Mouse (Mus musculus) thymus, adult 2 months (tissue): ENCODE measurements around the gene Prkca.

Experiments used
- CTCF ChIP-seq: fragments of 200-500 bp; IDR thresholded peaks from 2 replicates; pipeline ENCODE4 v1.5.1; 2012; ENCODE audit warnings: mild to moderate bottlenecking, control low read depth, low read length, moderate library complexity, borderline replicate concordance; ENCODE audit not compliant: control insufficient read depth, poor library complexity, insufficient read depth; ENCODE audit errors: extremely low read depth
- POLR2A ChIP-seq: fragments of 200-500 bp; IDR thresholded peaks from 2 replicates; pipeline ENCODE4 v1.6.1; 2012; ENCODE audit warnings: mild to moderate bottlenecking, low read length, control low read depth, moderate library complexity; ENCODE audit not compliant: control insufficient read depth, poor library complexity, insufficient read depth; ENCODE audit errors: extremely low read depth

DNA sequence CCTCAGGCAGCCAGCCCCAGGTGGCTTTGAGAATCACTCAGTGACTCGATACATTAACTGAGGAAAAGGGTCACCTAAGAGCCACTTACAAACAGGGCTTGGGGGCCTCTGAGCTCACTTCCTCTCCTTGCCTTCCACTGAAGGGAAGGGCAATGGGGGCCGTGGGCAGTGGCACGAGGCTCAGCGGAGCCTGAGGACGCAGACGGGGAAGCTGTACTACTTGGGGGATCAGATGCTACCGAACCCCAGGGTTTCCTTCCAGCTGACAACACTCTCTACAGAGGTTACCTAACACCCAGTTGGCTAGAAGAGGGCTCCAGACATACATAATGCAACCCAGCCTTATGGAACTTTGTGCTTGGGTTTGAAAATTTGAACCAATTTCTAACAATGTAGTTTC, 302.1 kb downstream of the Prkca start:
- TF ChIP-seq POLR2A (no peak), CTCF (no peak)
